Mouse (Mus musculus) neural tube, embryonic 10.5 days (tissue): ENCODE results near the gene Zcchc4.

Experiments used
- DNase-seq: peaks from one replicate; pipeline ENCODE4 v3.0.0-alpha.2; 2017; ENCODE audit warnings: low spot score; ENCODE audit errors: extremely low spot score

Zcchc4 gene

DNA sequence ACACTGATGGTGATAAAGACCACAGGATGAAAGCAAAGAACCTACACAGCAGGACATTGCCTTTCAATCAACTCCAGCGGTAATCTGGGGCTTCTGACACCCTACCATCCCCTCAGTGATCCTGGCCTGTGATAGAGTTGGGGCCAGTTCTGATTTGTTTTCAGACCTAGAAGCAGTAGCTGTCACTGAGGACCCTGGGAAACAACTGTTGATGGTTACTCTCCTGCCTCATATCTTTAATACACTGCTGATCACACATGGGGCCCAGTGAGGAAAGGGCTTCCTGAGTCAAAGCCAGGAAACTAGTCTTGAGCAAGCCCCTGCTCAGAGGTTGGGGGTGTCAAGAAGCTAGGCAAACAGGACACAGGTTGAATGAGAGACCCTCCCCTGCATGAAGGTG is 96.3 kb downstream of the Zcchc4 start:
- no peak for DNase-seq

GRCm38 (mm10) chr5:52871986-52872385 is 96.8 kb downstream of the Zcchc4 start:
- DNase-seq = no peak
